Mouse (Mus musculus): Measurements from ENCODE around the gene Arid2. TPM values are rescaled to one million over a fixed set of nuclear protein-coding genes. Genes with fewer than 3 reads are reported as not detected.

Gene Arid2
- polyA plus RNA-seq, 1 experiment, result 12.1 TPM

DNA sequence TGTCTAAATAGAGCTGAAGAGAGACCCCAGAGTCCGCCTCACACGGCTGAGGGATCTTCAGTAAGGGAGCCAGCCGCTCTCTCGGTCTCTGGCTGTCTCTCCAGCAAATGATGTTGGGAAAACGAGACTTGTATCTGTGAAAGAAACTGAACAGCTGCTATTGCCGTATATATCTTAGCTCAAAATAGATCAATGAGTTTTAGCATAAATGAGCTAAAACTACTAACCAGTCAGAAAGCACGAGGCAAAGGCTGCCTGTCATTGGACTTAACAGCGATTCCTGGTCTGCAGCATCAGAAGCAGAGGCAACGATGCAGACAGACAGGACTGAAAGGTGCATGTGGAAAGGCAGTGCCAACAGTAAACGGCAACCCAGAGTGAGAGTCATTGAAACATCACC, 111.0 kb downstream of the Arid2 start:
- no peaks in the 10 kb centered on the region for H3K4me1 ChIP-seq (ENCODE audit: control insufficient read depth, insufficient read depth, insufficient read length)
- no peak for DNase-seq (ENCODE audit: low read depth in 1 of 2, low spot score in 2 of 2)
- peaks cover 15% of the 10 kb centered on the region for H3K36me3 ChIP-seq (ENCODE audit: control insufficient read depth, insufficient read depth, low read length)
- H3K27ac ChIP-seq (ENCODE audit: insufficient read depth, low read length), result no peak overlapping the region
- 96% methylated on average over 10 of the region's 10 CpGs for WGBS
- TF ChIP-seq CTCF (IDR thresholded peaks at IDR 0.05; ENCODE audit: extremely low read depth, insufficient read depth, insufficient read length, insufficient replicate concordance) (no peak), POLR2A (IDR thresholded peaks at IDR 0.05; ENCODE audit: low read depth, low read length) (no peak)
- H3K27me3 ChIP-seq (ENCODE audit: control insufficient read depth, insufficient read depth, low read length), result no peaks in the 10 kb centered on the region
- no peak overlapping the region for H3K4me3 ChIP-seq (ENCODE audit: extremely low read depth, insufficient read depth, insufficient read length)

DNA sequence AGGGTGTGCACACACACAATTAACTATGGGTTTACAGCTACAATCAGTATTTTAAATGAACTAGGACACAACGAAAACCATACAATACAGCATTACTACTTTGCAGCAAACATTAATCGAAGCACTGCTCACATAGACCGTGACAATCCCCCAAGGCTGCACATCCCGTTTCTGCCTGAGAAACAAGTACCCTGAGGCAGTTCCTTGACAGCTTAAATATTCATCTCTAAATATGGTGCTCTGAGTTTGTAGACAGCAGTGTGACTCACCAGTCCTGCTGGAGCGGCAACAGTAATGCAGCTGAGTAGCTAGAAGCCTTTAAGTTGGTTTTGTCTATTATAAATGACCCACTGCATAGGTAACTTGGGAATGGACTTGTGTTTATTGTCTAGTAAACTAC, 118.2 kb downstream of the Arid2 start:
- Histone ChIP-seq H3K27me3 (ENCODE audit: control insufficient read depth, insufficient read depth, low read length) (no peaks in the 10 kb centered on the region), H3K27ac (ENCODE audit: insufficient read depth, low read length) (no peak overlapping the region), H3K4me1 (ENCODE audit: control insufficient read depth, insufficient read depth, insufficient read length) (no peaks in the 10 kb centered on the region), H3K36me3 (ENCODE audit: control insufficient read depth, insufficient read depth, low read length) (peaks cover 14% of the 10 kb centered on the region), H3K4me3 (ENCODE audit: extremely low read depth, insufficient read depth, insufficient read length) (no peak overlapping the region)
- no peak for TF ChIP-seq POLR2A (IDR thresholded peaks at IDR 0.05; ENCODE audit: low read depth, low read length)
- no peak for TF ChIP-seq CTCF (IDR thresholded peaks at IDR 0.05; ENCODE audit: extremely low read depth, insufficient read depth, insufficient read length, insufficient replicate concordance)
- WGBS, result 94% methylated on average over 5 of the region's 5 CpGs
- no peak for DNase-seq (ENCODE audit: low read depth in 1 of 2, low spot score in 2 of 2)

DNA sequence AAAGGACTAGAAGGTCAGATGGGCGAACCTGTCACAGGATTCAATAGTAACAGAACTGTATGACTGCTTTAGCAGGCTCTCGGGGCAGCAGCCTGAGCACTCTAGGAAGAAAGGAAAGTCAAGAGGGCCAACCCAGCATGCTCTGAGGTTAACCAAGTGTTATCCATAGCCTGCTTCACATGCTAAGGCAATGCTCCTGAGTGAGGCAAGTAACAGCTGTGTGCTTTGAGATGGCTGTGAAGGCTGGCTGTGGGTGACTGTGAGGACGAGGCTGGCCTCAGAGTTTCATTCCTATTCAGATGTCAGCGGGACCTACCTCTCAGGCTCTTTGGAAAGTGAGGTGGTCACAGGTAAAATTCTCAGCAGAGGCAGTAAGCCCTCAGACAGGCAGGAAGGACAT, 118.9 kb downstream of the Arid2 start:
- Histone ChIP-seq H3K27ac (ENCODE audit: insufficient read depth, low read length) (no peak overlapping the region), H3K27me3 (ENCODE audit: control insufficient read depth, insufficient read depth, low read length) (no peaks in the 10 kb centered on the region), H3K4me3 (ENCODE audit: extremely low read depth, insufficient read depth, insufficient read length) (no peak overlapping the region), H3K4me1 (ENCODE audit: control insufficient read depth, insufficient read depth, insufficient read length) (no peaks in the 10 kb centered on the region), H3K36me3 (ENCODE audit: control insufficient read depth, insufficient read depth, low read length) (peaks cover 14% of the 10 kb centered on the region)
- TF ChIP-seq POLR2A (IDR thresholded peaks at IDR 0.05; ENCODE audit: low read depth, low read length), result no peak
- TF ChIP-seq CTCF (IDR thresholded peaks at IDR 0.05; ENCODE audit: extremely low read depth, insufficient read depth, insufficient read length, insufficient replicate concordance), result no peak
- 91% methylated on average over 4 of the region's 4 CpGs for WGBS
- no peak for DNase-seq (ENCODE audit: low read depth in 1 of 2, low spot score in 2 of 2)

DNA sequence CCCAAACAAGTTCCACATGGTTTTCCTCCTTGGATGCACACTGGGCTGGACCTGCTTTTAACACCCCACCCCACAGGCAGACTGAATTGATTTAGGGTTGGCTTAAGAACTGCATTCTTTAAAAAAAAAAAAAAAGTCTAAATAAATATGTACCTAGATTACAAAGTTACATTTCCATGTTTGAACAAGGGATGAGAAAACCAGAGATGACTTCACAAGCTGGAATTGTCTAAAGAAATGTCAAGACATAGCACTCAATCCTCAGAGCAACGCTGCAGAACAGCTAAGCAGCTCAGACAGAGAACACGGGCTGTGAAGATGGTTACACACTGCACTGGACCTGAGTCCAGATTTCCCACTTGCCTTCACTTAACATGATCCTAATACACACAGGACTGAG, 119.8 kb downstream of the Arid2 start:
- Histone ChIP-seq H3K27me3 (ENCODE audit: control insufficient read depth, insufficient read depth, low read length) (no peaks in the 10 kb centered on the region), H3K4me1 (ENCODE audit: control insufficient read depth, insufficient read depth, insufficient read length) (no peaks in the 10 kb centered on the region), H3K4me3 (ENCODE audit: extremely low read depth, insufficient read depth, insufficient read length) (no peak overlapping the region), H3K27ac (ENCODE audit: insufficient read depth, low read length) (no peak overlapping the region), H3K36me3 (ENCODE audit: control insufficient read depth, insufficient read depth, low read length) (peaks cover 14% of the 10 kb centered on the region; the same call in 1 of the 2 replicates)
- WGBS, result 92% methylated on average over 2 of the region's 2 CpGs
- DNase-seq (ENCODE audit: low read depth in 1 of 2, low spot score in 2 of 2), result no peak
- TF ChIP-seq CTCF (IDR thresholded peaks at IDR 0.05; ENCODE audit: extremely low read depth, insufficient read depth, insufficient read length, insufficient replicate concordance), result no peak
- TF ChIP-seq POLR2A (IDR thresholded peaks at IDR 0.05; ENCODE audit: low read depth, low read length), result no peak

DNA sequence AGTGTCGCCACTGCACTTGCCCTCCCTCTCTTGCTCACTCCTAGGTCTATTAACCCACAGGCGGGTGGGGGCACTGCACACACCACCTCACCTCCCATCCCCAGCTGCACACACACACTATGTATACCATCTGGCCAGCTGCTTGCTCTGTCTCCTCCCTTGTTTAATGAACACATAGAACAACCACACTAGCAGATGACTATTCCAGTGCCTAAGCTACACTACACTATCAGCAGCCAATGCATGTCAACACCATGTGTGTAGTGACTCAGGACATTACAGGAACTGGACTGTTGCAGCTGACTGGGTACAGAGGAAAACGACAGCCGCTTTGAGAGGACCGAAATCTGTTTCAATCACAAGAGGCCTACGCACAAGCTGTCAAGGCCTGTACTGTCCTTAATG, 121.4 kb downstream of the Arid2 start:
- 92% methylated on average over 6 of the region's 6 CpGs for WGBS
- no peaks in the 10 kb centered on the region for H3K27me3 ChIP-seq (ENCODE audit: control insufficient read depth, insufficient read depth, low read length)
- peaks cover 16% of the 10 kb centered on the region for H3K36me3 ChIP-seq (ENCODE audit: control insufficient read depth, insufficient read depth, low read length)
- H3K27ac ChIP-seq (ENCODE audit: insufficient read depth, low read length), result no peak overlapping the region
- no peaks in the 10 kb centered on the region for H3K4me1 ChIP-seq (ENCODE audit: control insufficient read depth, insufficient read depth, insufficient read length)
- DNase-seq (ENCODE audit: low read depth in 1 of 2, low spot score in 2 of 2), result no peak
- H3K4me3 ChIP-seq (ENCODE audit: extremely low read depth, insufficient read depth, insufficient read length), result no peak overlapping the region
- TF ChIP-seq CTCF (IDR thresholded peaks at IDR 0.05; ENCODE audit: extremely low read depth, insufficient read depth, insufficient read length, insufficient replicate concordance) (no peak), POLR2A (IDR thresholded peaks at IDR 0.05; ENCODE audit: low read depth, low read length) (no peak)

DNA sequence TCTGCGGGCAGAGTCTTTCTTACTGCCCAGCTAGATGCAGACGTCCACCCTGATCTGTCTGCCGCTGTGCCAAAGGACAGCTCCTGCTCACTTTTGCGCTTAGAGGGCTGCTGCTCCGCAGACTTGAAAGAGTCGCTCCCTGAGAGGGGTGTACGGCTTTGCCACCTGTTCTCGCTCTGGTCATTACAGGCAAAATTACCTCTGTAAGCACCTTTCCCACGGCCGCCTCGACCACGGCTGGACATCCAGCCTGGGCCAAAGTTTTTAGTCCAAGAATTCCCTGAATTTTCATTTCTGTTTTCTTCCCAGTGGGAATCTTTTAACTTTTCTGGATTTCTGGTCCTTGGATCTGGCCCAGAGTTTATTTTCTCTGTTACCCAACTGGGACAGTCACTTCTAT, 130.8 kb downstream of the Arid2 start:
- Histone ChIP-seq H3K27me3 (ENCODE audit: control insufficient read depth, insufficient read depth, low read length) (no peaks in the 10 kb centered on the region), H3K36me3 (ENCODE audit: control insufficient read depth, insufficient read depth, low read length) (peaks cover 53% of the 10 kb centered on the region), H3K4me3 (ENCODE audit: extremely low read depth, insufficient read depth, insufficient read length) (no peak overlapping the region), H3K27ac (ENCODE audit: insufficient read depth, low read length) (no peak overlapping the region), H3K4me1 (ENCODE audit: control insufficient read depth, insufficient read depth, insufficient read length) (no peaks in the 10 kb centered on the region)
- DNase-seq (ENCODE audit: low read depth in 1 of 2, low spot score in 2 of 2), result no peak
- TF ChIP-seq CTCF (IDR thresholded peaks at IDR 0.05; ENCODE audit: extremely low read depth, insufficient read depth, insufficient read length, insufficient replicate concordance), result no peak
- no peak for TF ChIP-seq POLR2A (IDR thresholded peaks at IDR 0.05; ENCODE audit: low read depth, low read length)
- WGBS, result 97% methylated on average over 12 of the region's 12 CpGs

DNA sequence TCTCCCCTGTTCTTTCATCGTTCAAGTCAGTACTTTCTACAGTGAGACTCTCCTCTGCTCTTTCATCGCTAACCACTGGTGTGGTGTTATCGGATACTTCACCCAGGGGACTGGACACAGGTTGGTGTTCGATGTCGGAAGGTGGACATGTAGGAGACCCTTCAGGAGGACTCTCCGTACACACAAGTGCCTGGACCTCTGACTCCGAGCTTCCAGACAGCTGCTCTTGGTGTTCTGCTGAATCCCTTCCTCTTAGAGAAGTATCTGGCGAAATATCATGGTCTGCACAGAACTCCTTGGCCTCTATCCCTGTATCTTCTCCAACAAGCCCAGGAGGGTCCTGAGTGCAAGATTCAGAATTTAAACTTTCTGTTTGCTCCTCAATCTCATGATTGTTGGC, 132.6 kb downstream of the Arid2 start:
- DNase-seq (ENCODE audit: low read depth in 1 of 2, low spot score in 2 of 2), result no peak
- Histone ChIP-seq H3K27me3 (ENCODE audit: control insufficient read depth, insufficient read depth, low read length) (no peaks in the 10 kb centered on the region), H3K4me1 (ENCODE audit: control insufficient read depth, insufficient read depth, insufficient read length) (no peaks in the 10 kb centered on the region), H3K36me3 (ENCODE audit: control insufficient read depth, insufficient read depth, low read length) (peaks cover 44% of the 10 kb centered on the region), H3K27ac (ENCODE audit: insufficient read depth, low read length) (no peak overlapping the region), H3K4me3 (ENCODE audit: extremely low read depth, insufficient read depth, insufficient read length) (no peak overlapping the region)
- 98% methylated on average over 8 of the region's 8 CpGs for WGBS
- TF ChIP-seq POLR2A (IDR thresholded peaks at IDR 0.05; ENCODE audit: low read depth, low read length) (no peak), CTCF (IDR thresholded peaks at IDR 0.05; ENCODE audit: extremely low read depth, insufficient read depth, insufficient read length, insufficient replicate concordance) (no peak)
